Mouse (Mus musculus) splenic B cell, adult 2 months (primary cell): ENCODE data around the gene Gldn.
A peak's percentile ranks its signal among the peaks of the same experiment; 100 is the strongest.

Experiments used
- DNase-seq: peaks from one replicate; pipeline ENCODE4 v3.0.0-alpha.2; 2011; ENCODE audit warnings: low read depth, low spot score
- H3K27me3 ChIP-seq: 2 replicates; pipeline ENCODE4 v1.6.1; 2012; ENCODE audit warnings: mild to moderate bottlenecking, low read length, moderate library complexity, mixed read lengths; ENCODE audit not compliant: control insufficient read depth, poor library complexity, insufficient read depth, severe bottlenecking
- H3K36me3 ChIP-seq: 2 replicates; pipeline ENCODE4 v1.6.1; 2012; ENCODE audit warnings: mild to moderate bottlenecking, low read length, moderate library complexity, mixed read lengths; ENCODE audit not compliant: control insufficient read depth, poor library complexity, insufficient read depth, severe bottlenecking

The Gldn gene

GRCm38 (mm10) chr9:54323456-54323855 is 37.2 kb downstream of the Gldn start:
- DNase-seq, result no peak
- no peaks in the 10 kb centered on the region for H3K36me3 ChIP-seq
- no peaks in the 10 kb centered on the region for H3K27me3 ChIP-seq

- DNase-seq, result no peak
- H3K36me3 ChIP-seq, result no peaks in the 10 kb centered on the region
- H3K27me3 ChIP-seq, result no peaks in the 10 kb centered on the region
Observed at GRCm38 (mm10) chr9:54329201-54329600, 42.9 kb downstream of the Gldn start.

GRCm38 (mm10) chr9:54335582-54335981 is 49.3 kb downstream of the Gldn start:
- DNase-seq, result no peak
- no peaks in the 10 kb centered on the region for H3K36me3 ChIP-seq
- H3K27me3 ChIP-seq, result no peaks in the 10 kb centered on the region

GRCm38 (mm10) chr9:54336532-54337144 is 50.4 kb downstream of the Gldn start:
- no peaks in the 10 kb centered on the region for H3K36me3 ChIP-seq
- H3K27me3 ChIP-seq, result no peaks in the 10 kb centered on the region
- DNase-seq, result peak; percentile 3

GRCm38 (mm10) chr9:54342026-54342425 is 55.7 kb downstream of the Gldn start:
- Histone ChIP-seq H3K36me3 (no peaks in the 10 kb centered on the region), H3K27me3 (no peaks in the 10 kb centered on the region)
- no peak for DNase-seq

GRCm38 (mm10) chr9:54356756-54357155 is 70.5 kb downstream of the Gldn start:
- no peaks in the 10 kb centered on the region for H3K27me3 ChIP-seq
- H3K36me3 ChIP-seq, result no peaks in the 10 kb centered on the region
- DNase-seq, result no peak
